Comparison of ENCODE assay signal across 9 mouse cellular contexts in genomic region chr17:31943881-31944539, GRCm38 (mm10).
DNase-seq lines count a peak whose midpoint lies in the region; ATAC-seq and TF ChIP-seq lines count a peak whose summit lies in the region.
"Had no signal": no experiment of that assay in that cellular context is flagged by ENCODE, and none has a peak within 500 bp of the region (broad histone marks: within the 10 kb centered on the region; RNA-seq: fewer than 3 reads in every experiment).

No protein-coding gene starts in this region.

- no peak overlapping the region for H3K9ac ChIP-seq in limb, embryonic 13.5 days
- H3K9ac ChIP-seq in kidney, postnatal 0 days (ENCODE audit: low read depth, low read length): no peak overlapping the region
- peak overlapping the region; percentile 3; the same call in 1 of the 2 replicates for H3K9ac ChIP-seq in stomach, postnatal 0 days (ENCODE audit: low read length)

- TF ChIP-seq EP300 in stomach, postnatal 0 days (optimal IDR thresholded peaks at IDR 0.05): no peak

- 60% methylated on average over 10 of the region's 10 CpGs for WGBS in limb, embryonic 13.5 days
- 74% methylated on average over 10 of the region's 10 CpGs for WGBS in limb, embryonic 10.5 days
- 49% methylated on average over 10 of the region's 10 CpGs for WGBS in kidney, postnatal 0 days
- 39% methylated on average over 10 of the region's 10 CpGs for WGBS in stomach, postnatal 0 days

- peaks cover 14% of the 10 kb centered on the region; the same call in 1 of the 2 replicates for H3K4me1 ChIP-seq in limb, embryonic 13.5 days
- H3K4me1 ChIP-seq in limb, embryonic 10.5 days: no peaks in the 10 kb centered on the region
- peaks cover 17% of the 10 kb centered on the region for H3K4me1 ChIP-seq in kidney, postnatal 0 days (replicated peaks; ENCODE audit: insufficient read depth, low read length)
- H3K4me1 ChIP-seq in stomach, postnatal 0 days (replicated peaks; ENCODE audit: control insufficient read depth, insufficient read depth): peaks cover 2% of the 10 kb centered on the region; the same call in 1 of the 2 replicates

- H3K4me2 ChIP-seq in limb, embryonic 13.5 days (replicated peaks): no peak overlapping the region
- no peak overlapping the region for H3K4me2 ChIP-seq in kidney, postnatal 0 days (ENCODE audit: low read length)
- no peak overlapping the region for H3K4me2 ChIP-seq in stomach, postnatal 0 days (replicated peaks; ENCODE audit: low read depth)

- no peaks in the 10 kb centered on the region for H3K9me3 ChIP-seq in limb, embryonic 13.5 days
- no peaks in the 10 kb centered on the region for H3K9me3 ChIP-seq in limb, embryonic 10.5 days (replicated peaks)
- H3K9me3 ChIP-seq in kidney, postnatal 0 days (replicated peaks; ENCODE audit: low read length): no peaks in the 10 kb centered on the region
- no peaks in the 10 kb centered on the region for H3K9me3 ChIP-seq in stomach, postnatal 0 days (ENCODE audit: control insufficient read depth, low read length)

- H3K36me3 ChIP-seq in limb, embryonic 13.5 days: no peaks in the 10 kb centered on the region
- H3K36me3 ChIP-seq in limb, embryonic 10.5 days: no peaks in the 10 kb centered on the region
- no peaks in the 10 kb centered on the region for H3K36me3 ChIP-seq in kidney, postnatal 0 days (ENCODE audit: insufficient read depth, low read length)
- no peaks in the 10 kb centered on the region for H3K36me3 ChIP-seq in stomach, postnatal 0 days (ENCODE audit: control insufficient read depth, insufficient read depth, low read length)

- no peak overlapping the region for H3K4me3 ChIP-seq in limb, embryonic 13.5 days
- no peak overlapping the region for H3K4me3 ChIP-seq in limb, embryonic 10.5 days
- no peak overlapping the region for H3K4me3 ChIP-seq in kidney, postnatal 0 days (replicated peaks; ENCODE audit: low read depth, low read length)
- no peak overlapping the region for H3K4me3 ChIP-seq in stomach, postnatal 0 days (ENCODE audit: low read depth, low read length)
- H3K4me3 ChIP-seq: erythroblast, embryonic 14.5 days had no signal

- no peaks in the 10 kb centered on the region for H3K27me3 ChIP-seq in limb, embryonic 13.5 days
- H3K27me3 ChIP-seq in limb, embryonic 10.5 days (ENCODE audit: low read depth, poor library complexity, severe bottlenecking): no peaks in the 10 kb centered on the region
- no peaks in the 10 kb centered on the region for H3K27me3 ChIP-seq in kidney, postnatal 0 days (ENCODE audit: insufficient read depth, low read length)
- no peaks in the 10 kb centered on the region for H3K27me3 ChIP-seq in stomach, postnatal 0 days (ENCODE audit: control insufficient read depth, insufficient read depth, low read length)

- TF ChIP-seq CTCF in kidney, postnatal 0 days (IDR thresholded peaks at IDR 0.05; ENCODE audit: low read depth): no peak
- no peak for TF ChIP-seq CTCF in stomach, postnatal 0 days (IDR thresholded peaks at IDR 0.05; ENCODE audit: low read depth)

- DNase-seq in adrenal gland, adult 2 months: peak; percentile 26
- no peak for DNase-seq in adrenal gland, adult 8-10 months
- no peak for DNase-seq in limb, embryonic 10.5 days (ENCODE audit: low spot score)
- peak; percentile 89 for DNase-seq in kidney, postnatal 0 days (ENCODE audit: low spot score)
- no peak for DNase-seq in stomach, postnatal 0 days (ENCODE audit: low spot score)
- no peak for DNase-seq in urinary bladder, postnatal 14 days (ENCODE audit: low spot score)

- ATAC-seq in limb, embryonic 13.5 days (ENCODE audit: low FRiP score, low read depth): peak; percentile 54; the same call in 1 of the 2 replicates
- no peak; the same call in 1 of the 2 replicates for ATAC-seq in kidney, postnatal 0 days (replicated peaks; ENCODE audit: low FRiP score, low read depth)
- peak; percentile 41; the same call in 1 of the 2 replicates for ATAC-seq in stomach, postnatal 0 days (ENCODE audit: low FRiP score, low TSS enrichment)
- ATAC-seq in monocyte, adult 5-6 weeks (replicated peaks; ENCODE audit: insufficient number of reproducible peaks, low FRiP score, low TSS enrichment, poor library complexity, severe bottlenecking): no peak

- H3K27ac ChIP-seq in limb, embryonic 13.5 days: peak overlapping the region; percentile 39; the same call in 1 of the 2 replicates
- H3K27ac ChIP-seq in limb, embryonic 10.5 days: no peak overlapping the region
- H3K27ac ChIP-seq in kidney, postnatal 0 days: peak overlapping the region; percentile 64
- H3K27ac ChIP-seq in stomach, postnatal 0 days (replicated peaks): no peak overlapping the region

Comparison
In these comparisons a context has a peak if more than half of its experiments do, and no peak if none do; other contexts are left out.
1. DNase-seq: peak in adrenal gland, adult 2 months (single experiment) and kidney, postnatal 0 days (single experiment); none in adrenal gland, adult 8-10 months (single experiment), limb, embryonic 10.5 days (single experiment), stomach, postnatal 0 days (single experiment) and urinary bladder, postnatal 14 days (single experiment).
2. H3K27ac ChIP-seq: peak in limb, embryonic 13.5 days (single experiment) and kidney, postnatal 0 days (single experiment); none in limb, embryonic 10.5 days (single experiment) and stomach, postnatal 0 days (single experiment).
3. ATAC-seq: peak in limb, embryonic 13.5 days (single experiment) and stomach, postnatal 0 days (single experiment); none in kidney, postnatal 0 days (single experiment) and monocyte, adult 5-6 weeks (single experiment).